Mouse (Mus musculus) hindbrain, embryonic 10.5 days (tissue): ENCODE measurements around the gene Htr1d. TPM values are rescaled to one million over a fixed set of nuclear protein-coding genes. Genes with fewer than 3 reads are reported as not detected.

Source experiments
- DNase-seq: peaks from one replicate; pipeline ENCODE4 v3.0.0-alpha.2; 2017; ENCODE audit warnings: low spot score
- H3K27ac ChIP-seq: fragments of 300-500 bp; sonication (generic); 2 replicates; pipeline ENCODE4 v1.5.1; 2016; ENCODE audit warnings: mild to moderate bottlenecking, moderate library complexity
- H3K27me3 ChIP-seq: fragments of 300-500 bp; sonication (generic); 2 replicates; pipeline ENCODE4 v1.6.1; 2016; ENCODE audit warnings: mild to moderate bottlenecking; ENCODE audit not compliant: poor library complexity, insufficient read depth, severe bottlenecking
- H3K36me3 ChIP-seq: fragments of 300-500 bp; sonication (generic); 2 replicates; pipeline ENCODE4 v1.6.1; 2016; ENCODE audit warnings: mild to moderate bottlenecking, moderate library complexity
- H3K4me1 ChIP-seq: fragments of 300-500 bp; sonication (generic); replicated peaks from 2 replicates; pipeline ENCODE4 v1.6.1; 2016; ENCODE audit warnings: mild to moderate bottlenecking
- H3K4me3 ChIP-seq: fragments of 300-500 bp; sonication (generic); 2 replicates; pipeline ENCODE4 v1.5.1; 2016; ENCODE audit warnings: mild to moderate bottlenecking, moderate library complexity
- H3K9me3 ChIP-seq: fragments of 300-500 bp; sonication (generic); 2 replicates; pipeline ENCODE4 v1.6.1; 2016; ENCODE audit warnings: mild to moderate bottlenecking, moderate library complexity
- WGBS: fragments of 180-500 bp; shearing (Covaris S2); methylation state at CpG from one replicate; pipeline ENCODE4 v1.1.7; 2016; 5-methylcytosine and 5-hydroxymethylcytosine counted together
- polyA plus RNA-seq: library from polyadenylated mRNA; unstranded; fragments of >200 nt; fragmentation: Nextera tagmentation; extraction: Ambion mirVana; gene quantifications from 2 replicates; pipeline ENCODE4 v1.2.1, GENCODE M21; 2016

The Htr1d gene
- 0.18 and 0.52 TPM in 2 replicates for polyA plus RNA-seq

GRCm38 (mm10) chr4:136423224-136423623 lies at the start of gene Htr1d:
Gene Htr1d (plus strand): TSS chr4:136423524.
- peak within 1 kb of the TSS; percentile 59 for H3K4me3 ChIP-seq
- peaks cover 93% of the 10 kb centered on the region for H3K27me3 ChIP-seq
- H3K36me3 ChIP-seq, result no peaks in the 10 kb centered on the region
- no peak for DNase-seq
- 82% methylated on average over 9 of the region's 9 CpGs for WGBS
- peaks cover 51% of the 10 kb centered on the region for H3K4me1 ChIP-seq
- peak within 1 kb of the TSS; percentile 76 for H3K27ac ChIP-seq
- H3K9me3 ChIP-seq, result no peaks in the 10 kb centered on the region

- no peaks in the 10 kb centered on the region for H3K27me3 ChIP-seq
- H3K4me1 ChIP-seq, result peaks cover 12% of the 10 kb centered on the region
- WGBS, result 93% methylated on average over 5 of the region's 5 CpGs
- H3K9me3 ChIP-seq, result no peaks in the 10 kb centered on the region
- H3K4me3 ChIP-seq, result no peak overlapping the region
- no peak for DNase-seq
- no peaks in the 10 kb centered on the region for H3K36me3 ChIP-seq
- no peak overlapping the region for H3K27ac ChIP-seq
Measured at GRCm38 (mm10) chr4:136377001-136377400, 46.3 kb upstream of the Htr1d start.

- H3K27me3 ChIP-seq, result no peaks in the 10 kb centered on the region
- H3K36me3 ChIP-seq, result no peaks in the 10 kb centered on the region
- no peaks in the 10 kb centered on the region for H3K9me3 ChIP-seq
- WGBS, result 86% methylated on average over 5 of the region's 5 CpGs
- no peak overlapping the region for H3K4me3 ChIP-seq
- no peaks in the 10 kb centered on the region for H3K4me1 ChIP-seq
- no peak for DNase-seq
- no peak overlapping the region for H3K27ac ChIP-seq
Measured at GRCm38 (mm10) chr4:136383052-136383451, 40.3 kb upstream of the Htr1d start.

GRCm38 (mm10) chr4:136383839-136384238 lies 39.5 kb upstream of the Htr1d start:
- H3K27ac ChIP-seq, result no peak overlapping the region
- DNase-seq, result no peak
- no peaks in the 10 kb centered on the region for H3K4me1 ChIP-seq
- no peak overlapping the region for H3K4me3 ChIP-seq
- H3K36me3 ChIP-seq, result no peaks in the 10 kb centered on the region
- no peaks in the 10 kb centered on the region for H3K27me3 ChIP-seq
- WGBS, result 86% methylated on average over 6 of the region's 6 CpGs
- no peaks in the 10 kb centered on the region for H3K9me3 ChIP-seq

- no peaks in the 10 kb centered on the region for H3K4me1 ChIP-seq
- no peak for DNase-seq
- no peaks in the 10 kb centered on the region for H3K27me3 ChIP-seq
- H3K9me3 ChIP-seq, result no peaks in the 10 kb centered on the region
- no peak overlapping the region for H3K27ac ChIP-seq
- H3K36me3 ChIP-seq, result no peaks in the 10 kb centered on the region
- 76% methylated on average over 11 of the region's 11 CpGs for WGBS
- no peak overlapping the region for H3K4me3 ChIP-seq
Measured at GRCm38 (mm10) chr4:136387261-136387660, 36.1 kb upstream of the Htr1d start.

GRCm38 (mm10) chr4:136401806-136402205 lies 21.5 kb upstream of the Htr1d start:
- H3K36me3 ChIP-seq, result no peaks in the 10 kb centered on the region
- no peak overlapping the region for H3K4me3 ChIP-seq
- H3K27ac ChIP-seq, result no peak overlapping the region
- 87% methylated on average over 10 of the region's 10 CpGs for WGBS
- H3K9me3 ChIP-seq, result no peaks in the 10 kb centered on the region
- H3K27me3 ChIP-seq, result no peaks in the 10 kb centered on the region
- H3K4me1 ChIP-seq, result peaks cover 9% of the 10 kb centered on the region
- no peak for DNase-seq

GRCm38 (mm10) chr4:136407831-136408230 lies 15.5 kb upstream of the Htr1d start:
- Histone ChIP-seq H3K36me3 (no peaks in the 10 kb centered on the region), H3K27ac (no peak overlapping the region), H3K9me3 (no peaks in the 10 kb centered on the region), H3K4me3 (no peak overlapping the region), H3K27me3 (no peaks in the 10 kb centered on the region), H3K4me1 (peaks cover 13% of the 10 kb centered on the region)
- no peak for DNase-seq
- WGBS, result 82% methylated on average over 11 of the region's 11 CpGs

- Histone ChIP-seq H3K9me3 (no peaks in the 10 kb centered on the region), H3K36me3 (no peaks in the 10 kb centered on the region), H3K27ac (no peak overlapping the region), H3K4me1 (peaks cover 11% of the 10 kb centered on the region), H3K27me3 (no peaks in the 10 kb centered on the region), H3K4me3 (no peak overlapping the region)
- no peak for DNase-seq
- WGBS, result 73% methylated on average over 10 of the region's 10 CpGs
Measured at GRCm38 (mm10) chr4:136411995-136412765, 11.1 kb upstream of the Htr1d start.

GRCm38 (mm10) chr4:136415477-136415876 lies 7.8 kb upstream of the Htr1d start:
- 89% methylated on average over 9 of the region's 9 CpGs for WGBS
- H3K36me3 ChIP-seq, result no peaks in the 10 kb centered on the region
- peaks cover 17% of the 10 kb centered on the region for H3K4me1 ChIP-seq
- no peak overlapping the region for H3K27ac ChIP-seq
- no peak for DNase-seq
- peaks cover 29% of the 10 kb centered on the region for H3K27me3 ChIP-seq
- H3K4me3 ChIP-seq, result no peak overlapping the region
- H3K9me3 ChIP-seq, result no peaks in the 10 kb centered on the region

GRCm38 (mm10) chr4:136418962-136419361 lies 4.4 kb upstream of the Htr1d start:
- peaks cover 64% of the 10 kb centered on the region for H3K27me3 ChIP-seq
- peak overlapping the region; percentile 19 for H3K27ac ChIP-seq
- no peaks in the 10 kb centered on the region for H3K36me3 ChIP-seq
- H3K9me3 ChIP-seq, result no peaks in the 10 kb centered on the region
- peaks cover 41% of the 10 kb centered on the region for H3K4me1 ChIP-seq
- no peak overlapping the region for H3K4me3 ChIP-seq
- no peak for DNase-seq
- WGBS, result 12% methylated on average over 11 of the region's 11 CpGs

- Histone ChIP-seq H3K9me3 (no peaks in the 10 kb centered on the region), H3K4me3 (no peak overlapping the region), H3K27me3 (peaks cover 68% of the 10 kb centered on the region), H3K36me3 (no peaks in the 10 kb centered on the region), H3K4me1 (peaks cover 45% of the 10 kb centered on the region), H3K27ac (peak overlapping the region; percentile 19)
- DNase-seq, result no peak
- WGBS, result 68% methylated on average over 6 of the region's 6 CpGs
Measured at GRCm38 (mm10) chr4:136419386-136419785, 3.9 kb upstream of the Htr1d start.

GRCm38 (mm10) chr4:136424120-136424999 lies 1.0 kb downstream of the Htr1d start:
- WGBS, result 3% methylated on average over 70 of the region's 70 CpGs
- H3K27me3 ChIP-seq, result peaks cover 92% of the 10 kb centered on the region
- H3K4me3 ChIP-seq, result peak overlapping the region; percentile 59
- H3K9me3 ChIP-seq, result no peaks in the 10 kb centered on the region
- H3K36me3 ChIP-seq, result no peaks in the 10 kb centered on the region
- peak; percentile 37 for DNase-seq
- H3K27ac ChIP-seq, result peak overlapping the region; percentile 76
- H3K4me1 ChIP-seq, result peaks cover 44% of the 10 kb centered on the region

- DNase-seq, result no peak
- Histone ChIP-seq H3K27ac (peak overlapping the region; percentile 76; the same call in 1 of the 2 replicates), H3K27me3 (peaks cover 94% of the 10 kb centered on the region), H3K36me3 (no peaks in the 10 kb centered on the region), H3K9me3 (no peaks in the 10 kb centered on the region), H3K4me3 (peak overlapping the region; percentile 59), H3K4me1 (peaks cover 44% of the 10 kb centered on the region)
- 4% methylated on average over 15 of the region's 15 CpGs for WGBS
Measured at GRCm38 (mm10) chr4:136425000-136425288, 1.6 kb downstream of the Htr1d start.
